Comparison of ENCODE assay signal across 19 mouse cellular contexts in genomic region chr13:70149899-70150184, GRCm38 (mm10).
DNase-seq lines count a peak whose midpoint lies in the region; ATAC-seq and TF ChIP-seq lines count a peak whose summit lies in the region.
"Had no signal": no experiment of that assay in that cellular context is flagged by ENCODE, and none has a peak within 500 bp of the region (broad histone marks: within the 10 kb centered on the region; RNA-seq: fewer than 3 reads in every experiment).

No protein-coding gene starts in this region.

- H3K4me3 ChIP-seq in hindbrain, embryonic 11.5 days (ENCODE audit: low read depth, low read length), result no peak overlapping the region
- no peak overlapping the region for H3K4me3 ChIP-seq in hindbrain, embryonic 16.5 days (ENCODE audit: low read length)
- no peak overlapping the region for H3K4me3 ChIP-seq in midbrain, embryonic 15.5 days
- H3K4me3 ChIP-seq in midbrain, embryonic 16.5 days (ENCODE audit: low read depth, low read length), result no peak overlapping the region
- H3K4me3 ChIP-seq in limb, embryonic 12.5 days (replicated peaks), result no peak overlapping the region
- H3K4me3 ChIP-seq in olfactory bulb, adult 2 months (ENCODE audit: insufficient read depth, low read depth, low read length), result no peak overlapping the region
- H3K4me3 ChIP-seq: erythroblast, embryonic 14.5 days; heart, embryonic 15.5 days; kidney, embryonic 15.5 days; liver, embryonic 13.5 days; midbrain, embryonic 12.5 days had no signal

- DNase-seq in hindbrain, embryonic 11.5 days (ENCODE audit: low spot score), result no peak
- DNase-seq in urinary bladder, postnatal 10 days (ENCODE audit: low spot score), result no peak
- DNase-seq: cerebellum, adult 18-20 months; cerebellum, postnatal 25 days; gastrocnemius, postnatal 14 days; liver, embryonic 13.5 days; lung, embryonic 14.5 days; lung, postnatal 4 days; thymus, postnatal 14 days had no signal

- H3K9ac ChIP-seq in hindbrain, embryonic 11.5 days (ENCODE audit: low read depth, low read length), result no peak overlapping the region
- H3K9ac ChIP-seq in hindbrain, embryonic 16.5 days (ENCODE audit: low read depth, low read length), result no peak overlapping the region
- no peak overlapping the region for H3K9ac ChIP-seq in midbrain, embryonic 15.5 days
- no peak overlapping the region for H3K9ac ChIP-seq in midbrain, embryonic 16.5 days (ENCODE audit: low read depth, low read length)
- H3K9ac ChIP-seq in limb, embryonic 12.5 days (replicated peaks), result no peak overlapping the region
- H3K9ac ChIP-seq: heart, embryonic 15.5 days; kidney, embryonic 15.5 days; liver, embryonic 13.5 days; lung, embryonic 14.5 days; midbrain, embryonic 12.5 days had no signal

- no peaks in the 10 kb centered on the region for H3K27me3 ChIP-seq in hindbrain, embryonic 11.5 days (ENCODE audit: control insufficient read depth, insufficient read depth, low read length)
- H3K27me3 ChIP-seq in hindbrain, embryonic 16.5 days (replicated peaks; ENCODE audit: control insufficient read depth, insufficient read depth, low read length), result no peaks in the 10 kb centered on the region
- H3K27me3 ChIP-seq in midbrain, embryonic 15.5 days (replicated peaks), result no peaks in the 10 kb centered on the region; the same call in 1 of the 2 replicates
- no peaks in the 10 kb centered on the region; the same call in 1 of the 2 replicates for H3K27me3 ChIP-seq in midbrain, embryonic 16.5 days (ENCODE audit: control insufficient read depth, insufficient read depth, low read depth, low read length)
- H3K27me3 ChIP-seq in limb, embryonic 12.5 days, result no peaks in the 10 kb centered on the region
- H3K27me3 ChIP-seq: heart, embryonic 15.5 days; kidney, embryonic 15.5 days; liver, embryonic 13.5 days had no signal

- H3K27ac ChIP-seq in hindbrain, embryonic 11.5 days (ENCODE audit: low read depth, low read length), result no peak overlapping the region
- H3K27ac ChIP-seq in hindbrain, embryonic 16.5 days (ENCODE audit: low read depth, low read length), result no peak overlapping the region
- H3K27ac ChIP-seq in midbrain, embryonic 15.5 days, result no peak overlapping the region
- H3K27ac ChIP-seq in midbrain, embryonic 16.5 days (ENCODE audit: low read length), result no peak overlapping the region
- no peak overlapping the region for H3K27ac ChIP-seq in limb, embryonic 12.5 days
- H3K27ac ChIP-seq in olfactory bulb, adult 2 months (ENCODE audit: insufficient read depth, low read depth, low read length), result peak overlapping the region; percentile 46; the same call in 1 of the 2 replicates
- H3K27ac ChIP-seq: heart, embryonic 15.5 days; kidney, embryonic 15.5 days; liver, embryonic 13.5 days; midbrain, embryonic 12.5 days had no signal

- TF ChIP-seq CTCF in olfactory bulb, adult 2 months (IDR thresholded peaks at IDR 0.05; ENCODE audit: insufficient read depth, low read depth, low read length), result no peak

- no peak overlapping the region for H3K4me2 ChIP-seq in hindbrain, embryonic 11.5 days (replicated peaks; ENCODE audit: low read depth, low read length)
- no peak overlapping the region for H3K4me2 ChIP-seq in hindbrain, embryonic 16.5 days (ENCODE audit: low read length)
- H3K4me2 ChIP-seq in midbrain, embryonic 15.5 days, result no peak overlapping the region
- no peak overlapping the region for H3K4me2 ChIP-seq in midbrain, embryonic 16.5 days (ENCODE audit: low read length)
- peak overlapping the region; percentile 20 for H3K4me2 ChIP-seq in limb, embryonic 12.5 days
- H3K4me2 ChIP-seq: heart, embryonic 15.5 days; kidney, embryonic 15.5 days; liver, embryonic 13.5 days; lung, embryonic 14.5 days; midbrain, embryonic 12.5 days had no signal

- no peaks in the 10 kb centered on the region for H3K36me3 ChIP-seq in hindbrain, embryonic 11.5 days (ENCODE audit: control insufficient read depth, insufficient read depth, low read length)
- no peaks in the 10 kb centered on the region for H3K36me3 ChIP-seq in hindbrain, embryonic 16.5 days (ENCODE audit: control insufficient read depth, insufficient read depth, low read length)
- no peaks in the 10 kb centered on the region for H3K36me3 ChIP-seq in midbrain, embryonic 15.5 days (replicated peaks)
- H3K36me3 ChIP-seq in midbrain, embryonic 16.5 days (ENCODE audit: control insufficient read depth, insufficient read depth, low read length), result no peaks in the 10 kb centered on the region
- H3K36me3 ChIP-seq in limb, embryonic 12.5 days, result no peaks in the 10 kb centered on the region
- H3K36me3 ChIP-seq: heart, embryonic 15.5 days; kidney, embryonic 15.5 days; liver, embryonic 13.5 days; midbrain, embryonic 12.5 days had no signal

- H3K4me1 ChIP-seq in hindbrain, embryonic 11.5 days (replicated peaks; ENCODE audit: control insufficient read depth, insufficient read depth, low read length), result no peaks in the 10 kb centered on the region
- H3K4me1 ChIP-seq in hindbrain, embryonic 16.5 days (ENCODE audit: control insufficient read depth, insufficient read depth, low read depth, low read length), result peaks cover 11% of the 10 kb centered on the region
- peaks cover 15% of the 10 kb centered on the region for H3K4me1 ChIP-seq in midbrain, embryonic 15.5 days
- peaks cover 9% of the 10 kb centered on the region; the same call in 1 of the 2 replicates for H3K4me1 ChIP-seq in midbrain, embryonic 16.5 days (ENCODE audit: control insufficient read depth, insufficient read depth, low read length)
- H3K4me1 ChIP-seq in limb, embryonic 12.5 days (replicated peaks), result peaks cover 12% of the 10 kb centered on the region
- H3K4me1 ChIP-seq in olfactory bulb, adult 2 months (ENCODE audit: control insufficient read depth, insufficient read depth, low read length), result peaks cover 11% of the 10 kb centered on the region
- H3K4me1 ChIP-seq: kidney, embryonic 15.5 days; liver, embryonic 13.5 days had no signal

- H3K9me3 ChIP-seq in hindbrain, embryonic 11.5 days (ENCODE audit: control insufficient read depth, low read length), result no peaks in the 10 kb centered on the region
- H3K9me3 ChIP-seq in hindbrain, embryonic 16.5 days (ENCODE audit: control insufficient read depth, low read length), result no peaks in the 10 kb centered on the region
- no peaks in the 10 kb centered on the region for H3K9me3 ChIP-seq in midbrain, embryonic 15.5 days
- H3K9me3 ChIP-seq in midbrain, embryonic 16.5 days (replicated peaks; ENCODE audit: control insufficient read depth, low read length, poor library complexity, severe bottlenecking), result no peaks in the 10 kb centered on the region
- no peaks in the 10 kb centered on the region for H3K9me3 ChIP-seq in limb, embryonic 12.5 days
- H3K9me3 ChIP-seq: heart, embryonic 15.5 days; kidney, embryonic 15.5 days; liver, embryonic 13.5 days; midbrain, embryonic 12.5 days had no signal

- no peak for TF ChIP-seq POLR2A in olfactory bulb, adult 2 months (IDR thresholded peaks at IDR 0.05; ENCODE audit: insufficient read depth, low read depth, low read length)

- 48% methylated on average over 10 of the region's 10 CpGs for WGBS in hindbrain, embryonic 11.5 days
- 35% methylated on average over 10 of the region's 10 CpGs for WGBS in hindbrain, embryonic 16.5 days
- WGBS in midbrain, embryonic 15.5 days, result 28% methylated on average over 10 of the region's 10 CpGs
- WGBS in midbrain, embryonic 16.5 days, result 31% methylated on average over 10 of the region's 10 CpGs
- 23% methylated on average over 10 of the region's 10 CpGs for WGBS in limb, embryonic 12.5 days
- 59% methylated on average over 10 of the region's 10 CpGs for WGBS in olfactory bulb, adult 2 months

- ATAC-seq in hindbrain, embryonic 11.5 days (ENCODE audit: low FRiP score), result 0 out of 2 replicates have a peak, but pooled peaks have one; percentile 19
- ATAC-seq in hindbrain, embryonic 16.5 days, result no peak
- ATAC-seq in midbrain, embryonic 15.5 days (replicated peaks), result 0 out of 2 replicates have a peak, but pooled peaks have one; percentile 32
- no peak for ATAC-seq in midbrain, embryonic 16.5 days
- ATAC-seq in limb, embryonic 12.5 days (ENCODE audit: insufficient number of reproducible peaks, insufficient read depth, low FRiP score, low TSS enrichment, low read depth), result no peak
- ATAC-seq: intestine, postnatal 0 days had no signal

Comparison
In these comparisons a context has a peak if more than half of its experiments do, and no peak if none do; other contexts are left out.
1. ATAC-seq: peak in hindbrain, embryonic 11.5 days (single experiment) and midbrain, embryonic 15.5 days (single experiment); none in hindbrain, embryonic 16.5 days (single experiment), midbrain, embryonic 16.5 days (single experiment) and limb, embryonic 12.5 days (single experiment).